Mouse (Mus musculus) spleen, adult 2 months (tissue): ENCODE data around the gene Ift140. TPM values are rescaled to one million over a fixed set of nuclear protein-coding genes. Genes with fewer than 3 reads are reported as not detected.
"Not testable (repeated sequence)": the region's sequence is repeated elsewhere in the genome, so short reads cannot be mapped to it uniquely, and the experiment has no call there.

ENCODE experiments used
- DNase-seq, 2 experiments: peaks; one replicate each; pipeline versions ENCODE4 v3.0.0 to v3.0.0-alpha.2; 2012 to 2021; ENCODE audit warnings: low spot score in 2 of 2, low read depth in 1 of 2
- H3K27ac ChIP-seq: fragments of 200-500 bp; 2 replicates; pipeline ENCODE4 v1.5.1; 2012; ENCODE audit warnings: low read length, inconsistent platforms; ENCODE audit not compliant: insufficient read depth
- H3K27me3 ChIP-seq: fragments of 200-500 bp; 2 replicates; pipeline ENCODE4 v1.6.1; 2012; ENCODE audit warnings: mild to moderate bottlenecking, moderate library complexity, low read length, inconsistent platforms; ENCODE audit not compliant: control insufficient read depth, insufficient read depth
- H3K36me3 ChIP-seq: fragments of 200-500 bp; 2 replicates; pipeline ENCODE4 v1.6.1; 2012; ENCODE audit warnings: mild to moderate bottlenecking, low read length, inconsistent platforms; ENCODE audit not compliant: control insufficient read depth, insufficient read depth
- H3K4me1 ChIP-seq: fragments of 200-500 bp; 2 replicates; pipeline ENCODE4 v1.6.1; 2011; ENCODE audit warnings: inconsistent platforms; ENCODE audit not compliant: control insufficient read depth, insufficient read depth, insufficient read length
- H3K4me3 ChIP-seq: fragments of 200-500 bp; 2 replicates; pipeline ENCODE4 v1.5.1; 2011; ENCODE audit warnings: mild to moderate bottlenecking, inconsistent platforms; ENCODE audit not compliant: insufficient read depth, insufficient read length; ENCODE audit errors: extremely low read depth
- CTCF ChIP-seq: fragments of 200-500 bp; IDR thresholded peaks from 2 replicates; pipeline ENCODE4 v1.5.1; 2011; ENCODE audit warnings: mild to moderate bottlenecking, inconsistent platforms; ENCODE audit not compliant: insufficient read depth, insufficient read length, insufficient replicate concordance; ENCODE audit errors: extremely low read depth
- POLR2A ChIP-seq: fragments of 200-500 bp; IDR thresholded peaks from 2 replicates; pipeline ENCODE4 v1.6.1; 2011; ENCODE audit warnings: low read depth, low read length, inconsistent platforms
- WGBS: fragments of 180-500 bp; shearing (Covaris S2); methylation state at CpG from one replicate; pipeline ENCODE4 v1.1.7; 2018; 5-methylcytosine and 5-hydroxymethylcytosine counted together
- polyA plus RNA-seq: library from polyadenylated mRNA; depleted of rRNA; stranded (reverse); fragments of >200 nt; gene quantifications from 2 replicates; pipeline ENCODE4 v1.2.3, GENCODE M21; 2012

Ift140 gene
- polyA plus RNA-seq, 1 experiment, result 31.5 TPM

GRCm38 (mm10) chr17:25112423-25112810, 96.5 kb downstream of the Ift140 start:
- Histone ChIP-seq H3K27me3 (no peaks in the 10 kb centered on the region), H3K4me3 (no peak overlapping the region), H3K27ac (no peak overlapping the region), H3K36me3 (no peaks in the 10 kb centered on the region; the same call in 1 of the 2 replicates), H3K4me1 (peaks cover 8% of the 10 kb centered on the region; the same call in 1 of the 2 replicates)
- DNase-seq, result no peak
- WGBS, result 80% methylated on average over 3 of the region's 3 CpGs
- TF ChIP-seq POLR2A, result no peak
- TF ChIP-seq CTCF, result no peak

GRCm38 (mm10) chr17:25114908-25115645, 99.2 kb downstream of the Ift140 start:
- Histone ChIP-seq H3K4me1 (peaks cover 8% of the 10 kb centered on the region; the same call in 1 of the 2 replicates), H3K4me3 (peak overlapping the region; percentile 62), H3K36me3 (no peaks in the 10 kb centered on the region; the same call in 1 of the 2 replicates), H3K27me3 (no peaks in the 10 kb centered on the region), H3K27ac (peak overlapping the region; percentile 80)
- no peak for TF ChIP-seq CTCF
- TF ChIP-seq POLR2A, result no peak
- 13% methylated on average over 23 of the region's 23 CpGs for WGBS
- DNase-seq, result peak; percentile 12 to 33

DNA sequence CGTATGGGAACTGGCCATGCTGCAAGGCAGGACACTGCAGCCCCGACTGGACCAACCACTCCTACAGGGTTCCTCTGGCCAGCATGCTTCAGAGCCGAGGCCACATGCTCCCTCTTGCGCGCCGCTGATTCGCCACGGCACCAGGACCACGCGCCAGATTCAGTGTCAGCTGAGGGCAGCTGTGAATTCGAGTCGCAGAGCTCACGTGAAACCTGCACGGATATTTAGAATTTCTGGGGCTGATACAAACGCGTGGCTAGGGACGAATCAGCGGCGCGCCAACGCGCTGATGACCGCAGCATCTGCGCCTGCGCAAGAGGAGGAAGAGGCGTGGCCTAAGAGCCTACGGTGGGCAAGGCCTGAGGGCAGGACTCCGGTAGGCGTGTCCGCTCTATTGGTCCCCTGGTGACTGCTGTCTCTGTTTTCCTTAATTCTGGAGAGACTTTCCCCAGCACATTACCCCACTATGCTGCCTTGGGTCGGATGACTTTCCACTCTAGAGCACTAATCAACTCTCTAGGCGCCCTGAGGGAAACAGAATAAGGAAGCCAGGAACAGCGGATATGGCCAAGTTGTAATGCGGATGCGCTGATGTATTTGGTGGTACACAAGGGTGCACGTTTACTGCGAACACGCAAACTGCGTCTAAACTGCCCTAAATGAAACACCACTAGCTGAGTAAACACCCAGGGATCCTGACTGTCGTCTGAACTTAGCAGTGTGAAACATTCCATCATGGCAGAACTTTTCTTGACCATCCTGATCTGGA, 100.0 kb downstream of the Ift140 start, which contains the start of gene Telo2:
Telo2 (minus strand) TSS at position 304 of the 769 bp plus-strand sequence.
- WGBS, result 6% methylated on average over 40 of the region's 40 CpGs
- TF ChIP-seq CTCF, result no peak
- peak; percentile 50; the same call in 1 of the 2 replicates for TF ChIP-seq POLR2A
- peak; percentile 85 to 92 for DNase-seq

GRCm38 (mm10) chr17:25117263-25117662, 101.4 kb downstream of the Ift140 start:
- Histone ChIP-seq H3K36me3 (no peaks in the 10 kb centered on the region), H3K4me3 (no peak overlapping the region), H3K27me3 (no peaks in the 10 kb centered on the region), H3K27ac (no peak overlapping the region), H3K4me1 (peaks cover 8% of the 10 kb centered on the region; the same call in 1 of the 2 replicates)
- WGBS, result 52% methylated on average over 4 of the region's 4 CpGs
- peak in 1 of 2 experiments; percentile 26 for DNase-seq
- TF ChIP-seq CTCF, result no peak
- TF ChIP-seq POLR2A, result no peak

More for the DNA sequence above, 100.0 kb downstream of the Ift140 start, which contains the start of gene Telo2:
- Histone ChIP-seq H3K4me3 (peak within 1 kb of the TSS; percentile 62), H3K4me1 (peaks cover 8% of the 10 kb centered on the region; the same call in 1 of the 2 replicates), H3K27me3 (no peaks in the 10 kb centered on the region), H3K27ac (peak within 1 kb of the TSS; percentile 80), H3K36me3 (no peaks in the 10 kb centered on the region; the same call in 1 of the 2 replicates)

DNA sequence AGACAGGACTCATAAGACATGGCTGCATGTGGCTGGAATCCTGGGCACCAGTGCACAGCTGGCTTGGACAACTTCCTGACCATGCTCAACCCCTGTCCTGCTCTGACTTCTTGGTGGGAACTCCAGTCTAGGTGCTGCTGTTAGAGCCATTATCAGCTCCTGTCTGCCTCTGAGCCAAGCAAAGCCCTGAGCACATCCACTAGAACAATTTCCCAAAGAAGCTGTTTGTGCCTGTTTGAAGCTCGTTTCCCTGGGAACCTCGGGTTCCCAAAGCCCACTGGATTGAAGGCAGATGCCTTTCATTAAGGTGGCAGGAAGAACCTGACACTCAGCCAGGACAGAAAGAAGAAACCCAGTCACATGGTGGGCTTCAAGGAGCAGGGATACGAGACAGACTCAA, 104.5 kb downstream of the Ift140 start, which contains the start of gene Ptx4:
Ptx4 (plus strand) TSS at position 355 of the 400 bp plus-strand sequence.
- Histone ChIP-seq H3K4me1 (0 out of 2 replicates have a peak, but pooled peaks cover 4% of the 10 kb centered on the region), H3K27ac (no peak within 1 kb of the TSS), H3K36me3 (no peaks in the 10 kb centered on the region), H3K4me3 (no peak within 1 kb of the TSS), H3K27me3 (0 out of 2 replicates have a peak, but pooled peaks cover 1% of the 10 kb centered on the region)
- 37% methylated on average over 3 of the region's 3 CpGs for WGBS
- no peak for DNase-seq
- TF ChIP-seq CTCF (no peak), POLR2A (no peak)

GRCm38 (mm10) chr17:25123979-25124378, 108.1 kb downstream of the Ift140 start:
- no peak for TF ChIP-seq POLR2A
- peak; percentile 36; the same call in 1 of the 2 replicates for TF ChIP-seq CTCF
- Histone ChIP-seq H3K36me3 (no peaks in the 10 kb centered on the region), H3K4me3 (no peak overlapping the region), H3K27me3 (0 out of 2 replicates have a peak, but pooled peaks cover 1% of the 10 kb centered on the region), H3K27ac (no peak overlapping the region), H3K4me1 (no peaks in the 10 kb centered on the region)
- peak in 1 of 2 experiments; percentile 26 for DNase-seq
- WGBS, result 34% methylated on average over 7 of the region's 7 CpGs

DNA sequence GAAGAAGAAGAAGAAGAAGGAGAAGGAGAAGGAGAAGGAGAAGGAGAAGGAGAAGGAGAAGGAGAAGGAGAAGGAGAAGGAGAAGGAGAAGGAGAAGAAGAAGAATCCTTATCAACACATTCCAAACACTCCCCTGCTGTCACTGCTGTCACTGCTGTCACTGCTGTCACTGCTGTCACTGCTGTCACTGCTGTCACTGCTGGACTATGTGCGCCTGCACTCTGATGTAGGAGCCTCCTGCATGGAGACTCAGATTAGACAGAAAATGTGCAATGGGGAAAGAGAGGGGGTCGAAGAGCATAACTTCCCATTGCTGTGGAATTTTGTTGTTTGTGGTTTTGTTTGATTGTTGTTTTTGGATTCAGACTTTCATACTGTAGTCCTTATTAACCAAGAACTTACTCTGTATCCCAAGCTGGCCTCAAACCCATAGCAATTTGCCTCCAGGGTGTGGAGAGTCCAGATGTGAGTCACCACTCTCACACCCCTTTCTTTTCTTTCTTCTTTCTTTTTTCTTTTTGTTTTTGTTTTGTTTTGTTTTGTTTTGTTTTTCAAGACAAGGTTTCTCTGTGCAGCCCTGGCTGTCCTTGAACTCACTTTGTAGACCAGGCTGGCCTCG, 109.7 kb downstream of the Ift140 start:
- not testable (repeated sequence) for H3K36me3 ChIP-seq, H3K4me3 ChIP-seq, H3K27ac ChIP-seq, H3K27me3 ChIP-seq, H3K4me1 ChIP-seq, DNase-seq
- 74% methylated on average over 3 of the region's 3 CpGs for WGBS
